Mouse (Mus musculus): ENCODE measurements around the gene Scnn1b.

DNA sequence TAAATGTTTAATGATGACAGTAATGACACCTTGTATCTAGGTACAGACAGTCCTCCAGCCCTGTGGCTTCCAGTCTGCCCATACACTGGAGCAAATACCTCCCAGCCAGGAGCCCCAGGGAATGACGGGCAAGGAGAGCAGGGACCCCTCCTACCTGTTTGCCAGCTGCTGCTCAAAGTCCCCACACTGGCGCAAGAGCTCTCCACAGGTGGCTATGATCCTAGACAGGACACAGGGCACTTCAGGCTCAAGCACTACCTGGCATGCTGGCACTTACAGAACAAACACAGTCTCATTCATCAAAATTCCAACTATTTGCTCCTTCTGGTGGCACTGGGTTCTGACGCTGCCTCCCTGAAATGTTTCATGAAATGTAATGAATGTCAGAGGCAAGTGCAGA is 76.2 kb downstream of the Scnn1b start:
- no peak for TF ChIP-seq CHD1 (IDR thresholded peaks at IDR 0.05; ENCODE audit: low read depth, low read length)
- TF ChIP-seq NELFE (IDR thresholded peaks at IDR 0.05; ENCODE audit: low read depth, low read length), result no peak
- TF ChIP-seq ZMIZ1 (IDR thresholded peaks at IDR 0.05; ENCODE audit: low read depth, low read length), result no peak
- no peak for TF ChIP-seq CTCF (conservative IDR thresholded peaks at IDR 0.05 in 1 of 2, IDR thresholded peaks at IDR 0.05 in 1 of 2; ENCODE audit: low read depth in 2 of 2, low read length in 2 of 2)
- no peak for TF ChIP-seq MYC (IDR thresholded peaks at IDR 0.05; ENCODE audit: low read depth, low read length)
